Mouse (Mus musculus): ENCODE data around the gene Muc3. TPM values are rescaled to one million over a fixed set of nuclear protein-coding genes. Genes with fewer than 3 reads are reported as not detected.

The Muc3 gene
- polyA plus RNA-seq, 1 experiment: not detected

GRCm38 (mm10) chr5:137179646-137180374, 30.7 kb upstream of the Muc3 start:
- H3ac ChIP-seq (ENCODE audit: control insufficient read depth, insufficient read length): no peak overlapping the region
- H3K27me3 ChIP-seq (ENCODE audit: control insufficient read depth, insufficient read depth, insufficient read length): peaks cover 24% of the 10 kb centered on the region
- H3K79me2 ChIP-seq (ENCODE audit: control insufficient read depth, insufficient read depth): no peaks in the 10 kb centered on the region
- H3K4me3 ChIP-seq: no peak overlapping the region
- no peak overlapping the region for H3K4me2 ChIP-seq (ENCODE audit: low read depth)
- H3K36me3 ChIP-seq (ENCODE audit: control insufficient read depth, insufficient read depth): no peaks in the 10 kb centered on the region
- TF ChIP-seq MYOD1 (IDR thresholded peaks at IDR 0.05; ENCODE audit: control insufficient read depth in 1 of 3, insufficient read length in 2 of 3, low read depth in 2 of 3): no peak
- no peak for TF ChIP-seq SRF (IDR thresholded peaks at IDR 0.05; ENCODE audit: control insufficient read depth, insufficient read length, low read depth)
- no peak for TF ChIP-seq USF1 (IDR thresholded peaks at IDR 0.05; ENCODE audit: low read depth)
- no peak for TF ChIP-seq REST (IDR thresholded peaks at IDR 0.05; ENCODE audit: insufficient read depth, insufficient read length)
- no peak for TF ChIP-seq E2F4 (IDR thresholded peaks at IDR 0.05; ENCODE audit: insufficient read depth)
- no peak for TF ChIP-seq CEBPB (IDR thresholded peaks at IDR 0.05; ENCODE audit: insufficient read depth, poor library complexity, severe bottlenecking)
- TF ChIP-seq MAX (IDR thresholded peaks at IDR 0.05; ENCODE audit: low read depth): no peak
- TF ChIP-seq TCF3 (IDR thresholded peaks at IDR 0.05; ENCODE audit: insufficient read length, low read depth): no peak
- no peak for TF ChIP-seq POLR2A (IDR thresholded peaks at IDR 0.05; ENCODE audit: insufficient read length, low read depth)
- TF ChIP-seq TCF12 (IDR thresholded peaks at IDR 0.05; ENCODE audit: insufficient read depth, poor library complexity, severe bottlenecking): no peak

- no peaks in the 10 kb centered on the region for H3K79me2 ChIP-seq (ENCODE audit: control insufficient read depth, insufficient read depth)
- H3K4me3 ChIP-seq: no peak overlapping the region
- TF ChIP-seq POLR2A (IDR thresholded peaks at IDR 0.05; ENCODE audit: insufficient read length, low read depth): no peak
- peaks cover 50% of the 10 kb centered on the region for H3K27me3 ChIP-seq (ENCODE audit: control insufficient read depth, insufficient read depth, insufficient read length)
- no peak overlapping the region for H3ac ChIP-seq (ENCODE audit: control insufficient read depth, insufficient read length)
- no peaks in the 10 kb centered on the region for H3K36me3 ChIP-seq (ENCODE audit: control insufficient read depth, insufficient read depth)
- no peak overlapping the region for H3K4me2 ChIP-seq (ENCODE audit: low read depth)
Measured at GRCm38 (mm10) chr5:137173967-137174366, 24.8 kb upstream of the Muc3 start.

GRCm38 (mm10) chr5:137172591-137172990, 23.5 kb upstream of the Muc3 start:
- no peak overlapping the region for H3ac ChIP-seq (ENCODE audit: control insufficient read depth, insufficient read length)
- peaks cover 46% of the 10 kb centered on the region for H3K27me3 ChIP-seq (ENCODE audit: control insufficient read depth, insufficient read depth, insufficient read length)
- no peak overlapping the region for H3K4me2 ChIP-seq (ENCODE audit: low read depth)
- TF ChIP-seq MYOD1 (IDR thresholded peaks at IDR 0.05; ENCODE audit: control insufficient read depth in 1 of 3, insufficient read length in 2 of 3, low read depth in 2 of 3) (no peak), USF1 (IDR thresholded peaks at IDR 0.05; ENCODE audit: low read depth) (no peak), TCF3 (IDR thresholded peaks at IDR 0.05; ENCODE audit: insufficient read length, low read depth) (no peak), REST (IDR thresholded peaks at IDR 0.05; ENCODE audit: insufficient read depth, insufficient read length) (no peak), MYOG (IDR thresholded peaks at IDR 0.05; ENCODE audit: control insufficient read depth in 1 of 3, insufficient read depth in 1 of 3, insufficient read length in 2 of 3, low read depth in 2 of 3) (no peak), TCF12 (IDR thresholded peaks at IDR 0.05; ENCODE audit: insufficient read depth, poor library complexity, severe bottlenecking) (no peak), E2F4 (IDR thresholded peaks at IDR 0.05; ENCODE audit: insufficient read depth) (no peak), MAX (IDR thresholded peaks at IDR 0.05; ENCODE audit: low read depth) (no peak), SRF (IDR thresholded peaks at IDR 0.05; ENCODE audit: control insufficient read depth, insufficient read length, low read depth) (no peak), POLR2AphosphoS2 (IDR thresholded peaks at IDR 0.05; ENCODE audit: insufficient read length, low read depth) (no peak), CEBPB (IDR thresholded peaks at IDR 0.05; ENCODE audit: insufficient read depth, poor library complexity, severe bottlenecking) (no peak), POLR2A (IDR thresholded peaks at IDR 0.05; ENCODE audit: insufficient read length, low read depth) (no peak)
- H3K79me2 ChIP-seq (ENCODE audit: control insufficient read depth, insufficient read depth): no peaks in the 10 kb centered on the region
- no peak overlapping the region for H3K4me3 ChIP-seq
- no peaks in the 10 kb centered on the region for H3K36me3 ChIP-seq (ENCODE audit: control insufficient read depth, insufficient read depth)

GRCm38 (mm10) chr5:137171478-137171877, 22.4 kb upstream of the Muc3 start:
- H3K36me3 ChIP-seq (ENCODE audit: control insufficient read depth, insufficient read depth): no peaks in the 10 kb centered on the region
- H3K79me2 ChIP-seq (ENCODE audit: control insufficient read depth, insufficient read depth): no peaks in the 10 kb centered on the region
- TF ChIP-seq TCF12 (IDR thresholded peaks at IDR 0.05; ENCODE audit: insufficient read depth, poor library complexity, severe bottlenecking): no peak
- H3K4me2 ChIP-seq (ENCODE audit: low read depth): no peak overlapping the region
- peaks cover 41% of the 10 kb centered on the region for H3K27me3 ChIP-seq (ENCODE audit: control insufficient read depth, insufficient read depth, insufficient read length)
- no peak overlapping the region for H3K4me3 ChIP-seq
- H3ac ChIP-seq (ENCODE audit: control insufficient read depth, insufficient read length): no peak overlapping the region

- Histone ChIP-seq H3K4me3 (no peak overlapping the region), H3K4me2 (ENCODE audit: low read depth) (no peak overlapping the region), H3ac (ENCODE audit: control insufficient read depth, insufficient read length) (no peak overlapping the region), H3K27me3 (ENCODE audit: control insufficient read depth, insufficient read depth, insufficient read length) (peaks cover 40% of the 10 kb centered on the region), H3K36me3 (ENCODE audit: control insufficient read depth, insufficient read depth) (no peaks in the 10 kb centered on the region), H3K79me2 (ENCODE audit: control insufficient read depth, insufficient read depth) (no peaks in the 10 kb centered on the region)
- no peak for TF ChIP-seq MAX (IDR thresholded peaks at IDR 0.05; ENCODE audit: low read depth)
- TF ChIP-seq POLR2A (IDR thresholded peaks at IDR 0.05; ENCODE audit: insufficient read length, low read depth): no peak
- no peak for TF ChIP-seq TCF12 (IDR thresholded peaks at IDR 0.05; ENCODE audit: insufficient read depth, poor library complexity, severe bottlenecking)
- no peak for TF ChIP-seq TCF3 (IDR thresholded peaks at IDR 0.05; ENCODE audit: insufficient read length, low read depth)
- TF ChIP-seq SRF (IDR thresholded peaks at IDR 0.05; ENCODE audit: control insufficient read depth, insufficient read length, low read depth): no peak
- TF ChIP-seq USF1 (IDR thresholded peaks at IDR 0.05; ENCODE audit: low read depth): no peak
- no peak for TF ChIP-seq E2F4 (IDR thresholded peaks at IDR 0.05; ENCODE audit: insufficient read depth)
Measured at GRCm38 (mm10) chr5:137170836-137171380, 21.8 kb upstream of the Muc3 start.
